Mouse (Mus musculus): Measurements from ENCODE around the gene Pcnx2. TPM values are rescaled to one million over a fixed set of nuclear protein-coding genes. Genes with fewer than 3 reads are reported as not detected.

The Pcnx2 gene
- total RNA-seq (2021), result 10 to 100 TPM; 80.3 to 83.2 TPM
- long read RNA-seq, experiment 1, full-length matches to known transcripts, result 4 of 35 reads
- long read RNA-seq, experiment 1, partial matches to known transcripts, result 23 of 35 reads
- long read RNA-seq, experiment 1, other reads (novel, unspliced or antisense), result 8 of 35 reads
- long read RNA-seq, experiment 2, full-length matches to known transcripts, result 1 of 15 reads
- long read RNA-seq, experiment 2, partial matches to known transcripts, result 9 of 15 reads
- long read RNA-seq, experiment 2, other reads (novel, unspliced or antisense), result 5 of 15 reads

GRCm38 (mm10) chr8:125897868-125898788 lies at the start of gene Pcnx2:
Gene Pcnx2 (minus strand): TSS chr8:125898317.
- DNase-seq (ENCODE audit: low spot score in 2 of 2), result peak; percentile 84 to 86
- intact Hi-C loops (cut with DNase I), result no loop called here

GRCm38 (mm10) chr8:125944511-125944910 lies 46.4 kb upstream of the Pcnx2 start:
- intact Hi-C loops (cut with DNase I), result no loop called here
- no peak for DNase-seq (ENCODE audit: low spot score in 2 of 2)

GRCm38 (mm10) chr8:125935649-125936048 lies 37.5 kb upstream of the Pcnx2 start:
- DNase-seq (ENCODE audit: low spot score in 2 of 2), result peak; percentile 75 to 81
- intact Hi-C loops (cut with DNase I), result no loop called here

GRCm38 (mm10) chr8:125931822-125932221 lies 33.7 kb upstream of the Pcnx2 start:
- intact Hi-C loops (cut with DNase I), result no loop called here
- peak; percentile 34 to 40 for DNase-seq (ENCODE audit: low spot score in 2 of 2)

GRCm38 (mm10) chr8:125930276-125931046 lies 32.3 kb upstream of the Pcnx2 start:
- intact Hi-C loops (cut with DNase I), result no loop called here
- no peak for DNase-seq (ENCODE audit: low spot score in 2 of 2)

GRCm38 (mm10) chr8:125926636-125927035 lies 28.5 kb upstream of the Pcnx2 start:
- intact Hi-C loops (cut with DNase I), result no loop called here

GRCm38 (mm10) chr8:125922333-125922732 lies 24.2 kb upstream of the Pcnx2 start:
- intact Hi-C loops (cut with DNase I), result no loop called here
- no peak for DNase-seq (ENCODE audit: low spot score in 2 of 2)

More at GRCm38 (mm10) chr8:125926636-125927035, 28.5 kb upstream of the Pcnx2 start:
- no peak for DNase-seq (ENCODE audit: low spot score in 2 of 2)

GRCm38 (mm10) chr8:125920761-125921160 lies 22.6 kb upstream of the Pcnx2 start:
- DNase-seq (ENCODE audit: low spot score in 2 of 2), result no peak
- intact Hi-C loops (cut with DNase I), result no loop called here

- DNase-seq (ENCODE audit: low spot score in 2 of 2), result no peak
- intact Hi-C loops (cut with DNase I), result no loop called here
Measured at GRCm38 (mm10) chr8:125920281-125920680, 22.2 kb upstream of the Pcnx2 start.

GRCm38 (mm10) chr8:125919560-125919959 lies 21.4 kb upstream of the Pcnx2 start:
- intact Hi-C loops (cut with DNase I), result no loop called here
- DNase-seq (ENCODE audit: low spot score in 2 of 2), result no peak

- intact Hi-C loops (cut with DNase I), result no loop called here
- DNase-seq (ENCODE audit: low spot score in 2 of 2), result no peak
Measured at GRCm38 (mm10) chr8:125918719-125919118, 20.6 kb upstream of the Pcnx2 start.

GRCm38 (mm10) chr8:125917013-125917412 lies 18.9 kb upstream of the Pcnx2 start:
- intact Hi-C loops (cut with DNase I), result no loop called here

GRCm38 (mm10) chr8:125914386-125914785 lies 16.3 kb upstream of the Pcnx2 start:
- intact Hi-C loops (cut with DNase I), result no loop called here
- no peak for DNase-seq (ENCODE audit: low spot score in 2 of 2)

More at GRCm38 (mm10) chr8:125917013-125917412, 18.9 kb upstream of the Pcnx2 start:
- DNase-seq (ENCODE audit: low spot score in 2 of 2), result no peak

- DNase-seq (ENCODE audit: low spot score in 2 of 2), result no peak
- intact Hi-C loops (cut with DNase I), result no loop called here
Measured at GRCm38 (mm10) chr8:125913206-125913605, 15.1 kb upstream of the Pcnx2 start.

- intact Hi-C loops (cut with DNase I), result no loop called here
- DNase-seq (ENCODE audit: low spot score in 2 of 2), result no peak
Measured at GRCm38 (mm10) chr8:125911229-125911580, 13.1 kb upstream of the Pcnx2 start.

- intact Hi-C loops (cut with DNase I), result no loop called here
- DNase-seq (ENCODE audit: low spot score in 2 of 2), result no peak
Measured at GRCm38 (mm10) chr8:125910365-125911228, 12.5 kb upstream of the Pcnx2 start, which contains the start of gene Map3k21. Gene Map3k21 (plus strand): TSS chr8:125910450.

- no peak for DNase-seq (ENCODE audit: low spot score in 2 of 2)
Measured at GRCm38 (mm10) chr8:125909661-125910364, 11.7 kb upstream of the Pcnx2 start.

GRCm38 (mm10) chr8:125907311-125907710 lies 9.2 kb upstream of the Pcnx2 start:
- intact Hi-C loops (cut with DNase I), result no loop called here

More at GRCm38 (mm10) chr8:125909661-125910364, 11.7 kb upstream of the Pcnx2 start:
- intact Hi-C loops (cut with DNase I), result no loop called here

More at GRCm38 (mm10) chr8:125907311-125907710, 9.2 kb upstream of the Pcnx2 start:
- DNase-seq (ENCODE audit: low spot score in 2 of 2), result no peak

All from left cerebral cortex, postnatal 14 days (tissue).